Mouse (Mus musculus) NIH3T3 (cell line): Measurements from ENCODE around the gene Slc16a1.

ENCODE experiments used
- DNase-seq: peaks from one replicate; pipeline ENCODE4 v3.0.0-alpha.2; 2012; ENCODE audit warnings: low read depth

Slc16a1 gene

DNA sequence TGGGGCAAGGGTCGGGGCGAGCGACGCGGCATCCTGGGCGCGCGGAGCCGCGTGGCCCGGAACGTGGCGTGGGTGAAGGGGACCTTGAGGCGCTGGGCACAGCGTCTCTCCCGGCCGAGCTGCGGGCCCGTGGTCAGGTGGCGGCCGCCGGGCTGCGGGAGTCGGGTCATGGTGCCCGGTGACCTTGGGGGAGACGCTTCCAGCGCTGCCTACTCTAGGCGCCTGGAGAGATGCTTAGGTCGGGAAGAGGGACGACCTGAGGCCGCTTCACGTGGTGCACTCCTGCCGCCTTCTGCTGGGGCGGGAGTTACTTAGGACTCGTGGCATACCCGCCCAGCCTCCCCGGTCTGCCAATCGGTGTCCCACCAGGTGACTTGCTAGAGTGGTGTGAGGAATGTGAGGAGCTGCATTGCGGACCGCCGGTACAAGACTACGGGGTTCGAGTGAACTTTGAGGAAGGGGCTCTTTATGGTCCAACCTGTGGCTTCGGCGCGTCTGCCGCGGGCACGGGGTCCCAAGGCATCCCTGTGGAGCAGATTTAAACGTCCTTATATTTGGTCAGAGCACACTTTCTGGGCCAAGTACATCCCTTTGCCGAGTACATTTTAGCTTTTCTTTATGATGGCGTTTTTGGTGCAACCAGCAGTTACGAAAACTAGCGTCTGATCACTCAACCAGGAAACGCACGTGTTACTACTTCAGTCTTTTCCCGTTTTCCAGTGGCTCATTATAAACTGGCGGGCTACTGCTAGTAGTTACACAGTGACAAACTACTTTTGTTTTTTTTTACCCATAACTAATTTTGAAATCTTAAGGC, 672 bp downstream of the Slc16a1 start:
- peak; percentile 75 for DNase-seq

DNA sequence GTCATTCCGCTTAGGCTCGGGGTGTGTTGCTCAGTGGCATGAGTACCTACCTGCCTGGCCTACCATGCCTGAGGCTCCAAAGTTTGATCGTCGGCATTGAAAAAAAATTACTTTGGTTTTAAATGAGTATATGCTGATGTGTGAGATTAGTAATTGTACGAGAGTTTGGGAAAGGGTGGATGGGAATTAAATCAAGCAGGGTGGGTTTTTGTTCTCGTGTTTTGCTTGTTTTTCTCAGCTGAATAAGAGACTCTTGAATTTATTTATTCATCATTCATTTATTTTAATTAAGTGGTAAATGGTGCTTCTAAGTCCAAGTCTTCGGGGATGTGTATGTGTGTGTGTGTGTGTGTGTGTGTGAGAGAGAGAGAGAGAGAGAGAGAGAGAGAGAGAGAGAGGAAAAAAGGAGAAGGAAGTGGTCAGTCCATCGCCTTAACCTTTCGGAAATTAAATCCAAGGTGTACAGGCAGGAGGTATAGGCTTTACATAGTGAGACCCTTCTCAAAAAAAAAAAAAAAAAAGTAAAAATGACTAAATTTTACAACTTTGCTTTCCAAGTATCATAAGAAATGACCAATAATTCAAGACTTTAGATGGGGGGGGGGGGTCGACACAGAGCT, 1.4 kb downstream of the Slc16a1 start:
- no peak for DNase-seq

DNA sequence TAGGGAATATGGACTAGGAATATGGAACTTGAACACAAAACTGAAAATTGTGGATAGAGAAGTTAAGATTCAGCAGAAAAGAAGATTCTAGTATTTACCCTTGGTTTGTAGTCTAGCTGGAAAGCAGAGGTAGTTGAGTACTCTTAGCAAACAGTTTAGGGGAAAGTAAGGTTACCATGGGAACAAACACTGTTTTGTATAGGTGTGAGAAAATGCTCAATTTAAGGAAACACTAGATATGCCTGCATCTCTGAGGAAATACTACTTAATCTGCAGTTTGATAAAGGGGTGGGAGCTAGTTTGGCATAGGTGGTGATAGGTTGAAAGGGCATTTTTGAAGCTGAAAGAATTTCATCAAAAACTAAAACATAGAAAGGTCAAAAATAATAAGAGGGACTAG, 2.4 kb downstream of the Slc16a1 start:
- DNase-seq, result no peak

DNA sequence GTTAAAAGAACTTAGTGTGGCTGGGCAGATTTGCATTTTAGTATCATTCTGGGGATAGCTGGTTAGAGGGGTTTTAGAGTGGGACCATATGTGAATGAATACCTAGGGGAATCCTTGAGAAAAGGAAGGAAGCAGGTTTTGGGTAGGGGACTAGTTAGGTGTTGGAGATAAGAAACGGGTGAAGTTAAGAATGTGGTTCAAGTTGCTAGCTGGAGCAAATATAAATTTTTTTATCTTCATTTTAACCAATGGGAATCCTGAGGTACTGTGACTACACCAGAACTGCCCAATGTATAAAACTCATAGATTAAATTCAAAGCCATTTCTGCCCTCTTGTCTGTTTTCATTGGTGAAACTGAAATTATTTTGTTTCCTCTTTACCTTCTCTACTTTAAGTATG, 2.8 kb downstream of the Slc16a1 start:
- no peak for DNase-seq

DNA sequence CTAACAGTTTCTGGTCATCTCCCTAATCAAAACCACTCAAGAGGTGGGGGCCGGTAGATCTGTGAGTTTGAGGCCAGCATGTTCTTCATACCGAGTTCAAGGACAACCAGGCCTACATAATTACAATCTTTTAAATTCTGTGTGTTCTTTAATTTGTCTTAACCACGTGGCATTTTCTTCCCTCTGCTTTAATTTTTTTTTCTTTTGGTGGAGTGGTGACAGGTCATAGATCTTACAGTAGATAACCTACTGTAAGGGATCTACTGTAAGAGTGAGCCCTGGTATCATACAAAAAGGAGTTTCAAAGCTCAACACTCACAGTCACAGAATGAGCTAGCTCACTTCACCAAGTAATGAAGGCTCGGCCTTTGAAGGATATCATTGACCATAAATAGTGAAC, 4.6 kb downstream of the Slc16a1 start:
- no peak for DNase-seq

DNA sequence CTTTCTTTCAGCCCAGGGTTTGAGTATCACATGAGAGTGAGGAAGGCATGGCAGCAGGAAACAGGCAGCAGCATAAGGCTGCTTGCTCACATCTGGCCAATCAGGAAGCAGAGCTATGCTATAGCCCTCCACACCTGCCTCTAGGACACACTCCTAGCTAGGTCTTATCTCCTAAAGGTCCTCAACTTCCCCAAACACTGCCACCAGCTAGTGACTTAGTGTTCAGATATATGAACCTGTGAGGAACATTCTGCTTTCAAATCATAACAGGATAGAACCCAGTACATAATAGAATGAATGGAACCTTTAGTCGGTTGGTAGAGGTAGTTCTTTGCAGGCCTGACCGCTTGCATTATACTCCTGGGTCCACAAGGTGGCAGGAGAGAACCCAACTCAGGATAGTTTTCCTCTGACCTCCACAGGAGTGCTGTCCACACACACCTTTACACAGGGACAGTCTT, 5.4 kb downstream of the Slc16a1 start:
- DNase-seq, result peak; percentile 81

DNA sequence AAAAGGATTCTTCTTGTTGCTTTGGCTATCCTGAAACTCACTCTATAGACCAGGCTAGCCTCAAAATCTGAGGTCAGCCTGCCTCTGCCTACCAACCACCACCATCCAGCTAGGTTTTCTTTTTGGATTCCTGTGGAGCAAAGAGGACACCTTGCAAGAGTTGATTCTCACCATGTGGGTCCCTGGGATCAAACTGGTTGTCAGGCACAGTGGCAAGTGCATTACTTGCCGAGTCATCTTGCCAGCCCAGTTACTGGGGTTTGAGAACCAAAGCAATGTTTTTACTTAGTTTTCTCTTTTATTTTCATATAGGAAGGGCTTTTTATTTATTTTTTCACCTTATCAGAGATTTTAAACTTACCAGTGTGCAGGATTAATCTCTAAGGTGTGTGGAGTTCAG, 5.9 kb downstream of the Slc16a1 start:
- DNase-seq, result no peak

DNA sequence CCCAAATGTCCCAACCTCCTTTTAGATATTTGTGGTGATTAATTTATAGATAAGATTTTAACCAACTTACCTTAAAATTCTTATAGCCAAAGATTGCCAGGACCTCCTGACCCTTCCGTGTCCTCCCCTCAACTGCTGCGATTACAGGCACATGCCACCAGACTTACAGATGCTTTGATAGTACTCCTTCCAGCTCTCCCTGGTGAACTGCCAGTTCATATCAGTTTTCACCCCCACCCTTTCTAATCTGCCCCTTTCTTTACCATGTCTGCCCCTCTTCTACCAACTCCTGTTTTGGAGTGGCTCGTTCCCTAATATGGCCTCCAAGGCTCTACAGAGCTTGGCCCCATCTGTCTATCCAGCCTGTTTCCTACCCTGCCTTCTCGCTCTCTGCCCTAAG, 15.8 kb downstream of the Slc16a1 start:
- no peak for DNase-seq

DNA sequence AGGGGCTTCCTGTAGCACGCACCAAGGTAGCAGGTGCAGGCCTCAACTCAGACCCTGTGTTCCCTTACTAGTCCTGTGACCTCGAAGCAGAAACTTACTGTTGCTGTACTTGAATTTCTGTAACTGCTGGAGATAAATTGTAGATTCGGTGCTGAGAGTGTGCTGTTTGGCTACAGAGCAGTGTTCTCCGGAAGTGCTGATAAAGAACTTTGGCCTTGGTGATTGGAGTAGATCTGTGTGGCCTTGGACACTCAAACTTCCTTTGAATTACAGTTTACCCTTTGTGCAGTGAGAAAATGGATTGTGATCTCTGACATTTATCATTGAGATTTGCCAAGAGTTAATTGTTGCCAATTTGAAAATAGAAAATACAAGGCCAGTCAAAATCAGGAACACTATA, 16.5 kb downstream of the Slc16a1 start:
- DNase-seq, result no peak

DNA sequence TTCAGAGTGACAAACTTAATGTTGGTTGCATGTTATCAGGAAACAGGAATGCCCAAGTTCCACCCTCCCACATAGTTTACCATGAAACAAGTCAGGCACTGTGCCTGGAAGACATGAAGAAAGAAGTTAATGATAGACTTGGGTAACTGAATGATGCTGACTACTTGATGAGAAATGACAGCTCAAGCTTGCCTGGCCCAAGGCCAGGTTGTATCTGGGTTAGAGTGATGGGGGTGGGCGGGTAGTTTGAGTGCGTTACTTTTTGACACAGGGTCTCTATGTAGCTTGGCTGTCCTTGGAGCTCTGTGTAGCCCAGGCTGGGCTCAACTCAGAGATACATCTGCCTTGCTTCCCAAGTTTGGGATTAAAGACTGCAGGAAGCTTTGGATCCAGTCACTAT, 20.2 kb downstream of the Slc16a1 start:
- peak; percentile 42 for DNase-seq

DNA sequence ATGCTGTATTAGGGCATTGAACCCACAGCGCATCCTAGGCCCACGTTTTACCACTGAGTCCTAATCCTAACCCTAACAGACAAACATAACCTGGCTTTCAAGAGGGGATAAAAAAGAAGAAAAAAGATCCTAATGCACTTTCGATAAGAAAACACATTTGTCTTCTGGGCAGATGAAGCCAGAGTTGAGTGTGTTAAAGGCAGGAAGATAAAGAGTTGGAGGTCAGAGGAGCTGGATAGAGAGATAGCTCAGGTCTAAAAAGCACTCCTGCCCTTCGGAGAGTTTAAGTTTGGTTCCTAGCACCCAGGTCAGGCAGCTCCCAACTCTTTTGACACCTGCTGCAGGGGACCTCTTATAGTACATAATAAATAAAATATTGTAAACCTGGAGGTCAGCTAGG, 21.3 kb downstream of the Slc16a1 start:
- no peak for DNase-seq

DNA sequence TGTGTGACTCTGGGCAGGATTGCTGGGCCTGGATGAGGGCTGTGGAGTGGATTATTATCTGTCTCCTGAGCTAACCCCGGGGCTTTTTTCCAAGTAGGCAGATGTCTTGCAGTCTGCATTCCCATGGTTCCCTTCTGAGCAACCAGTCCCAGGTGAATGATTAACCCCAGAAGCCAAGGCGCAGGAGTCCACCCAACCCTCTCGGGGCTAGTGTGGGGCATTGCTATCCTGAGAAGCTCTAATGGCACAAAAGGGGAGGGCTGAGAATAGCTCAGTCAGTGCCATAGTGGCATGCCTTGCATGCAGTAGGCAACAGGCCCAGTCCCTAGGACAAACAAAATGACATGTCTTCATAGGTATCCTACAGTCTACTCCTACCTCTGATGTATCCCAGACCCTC, 22.1 kb downstream of the Slc16a1 start:
- no peak for DNase-seq

DNA sequence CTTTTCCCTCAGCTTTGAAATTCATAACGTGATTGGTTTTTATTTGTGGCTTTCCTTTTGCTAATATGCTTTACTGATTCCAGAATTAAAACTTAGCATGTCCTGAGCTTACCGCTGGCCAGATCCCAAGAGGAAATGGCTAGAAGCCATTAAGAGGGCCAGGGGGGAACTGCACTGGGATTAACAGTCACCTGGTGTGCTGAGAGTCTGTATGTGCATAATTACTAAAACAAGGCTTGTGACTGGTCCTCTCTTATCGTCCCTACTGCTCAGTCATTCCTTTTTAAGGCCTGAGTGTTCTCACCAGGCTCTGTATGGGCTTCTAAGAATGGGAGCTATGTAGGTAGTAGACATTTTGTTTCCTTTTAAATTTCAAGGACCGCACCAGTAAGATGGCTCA, 23.5 kb downstream of the Slc16a1 start:
- DNase-seq, result no peak

DNA sequence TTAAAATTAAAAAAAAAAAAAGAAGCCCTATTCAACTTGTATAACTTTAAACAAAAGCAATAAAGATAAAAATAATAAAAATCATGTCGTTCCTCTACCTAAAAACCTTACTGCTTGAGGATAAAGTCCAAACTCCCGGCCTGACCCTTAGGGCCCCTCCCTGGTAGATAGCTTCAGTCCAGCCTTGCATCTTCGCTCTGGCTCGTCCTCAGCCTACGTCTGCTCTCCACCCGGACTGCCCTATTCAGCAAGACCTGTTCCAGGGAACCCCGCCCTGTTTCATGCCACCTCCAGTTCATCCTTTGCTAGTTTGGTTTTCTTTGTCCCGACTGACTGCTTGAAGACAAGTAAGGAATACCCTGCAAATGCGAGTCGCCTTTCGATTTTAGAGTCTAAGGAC, 24.5 kb downstream of the Slc16a1 start:
- DNase-seq, result no peak

DNA sequence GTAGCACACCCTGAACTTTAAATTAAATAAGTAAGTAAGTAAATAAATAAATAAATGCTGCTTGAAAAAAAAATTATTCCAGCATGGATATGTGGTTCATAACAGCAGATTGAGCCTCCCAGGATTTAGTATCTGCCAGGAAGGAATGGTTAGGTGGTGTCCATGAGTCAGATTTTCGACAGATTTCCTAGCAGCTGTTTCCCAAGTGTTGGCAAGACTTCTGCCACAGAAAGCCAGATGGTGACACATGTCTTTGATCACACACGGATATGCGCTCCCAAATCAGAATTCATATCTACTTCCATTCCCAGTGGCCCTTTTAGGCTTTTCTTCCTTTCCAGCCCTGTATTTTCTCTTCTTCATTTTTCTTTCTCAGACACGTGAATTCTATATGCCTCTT, 28.5 kb downstream of the Slc16a1 start:
- DNase-seq, result peak; percentile 85

DNA sequence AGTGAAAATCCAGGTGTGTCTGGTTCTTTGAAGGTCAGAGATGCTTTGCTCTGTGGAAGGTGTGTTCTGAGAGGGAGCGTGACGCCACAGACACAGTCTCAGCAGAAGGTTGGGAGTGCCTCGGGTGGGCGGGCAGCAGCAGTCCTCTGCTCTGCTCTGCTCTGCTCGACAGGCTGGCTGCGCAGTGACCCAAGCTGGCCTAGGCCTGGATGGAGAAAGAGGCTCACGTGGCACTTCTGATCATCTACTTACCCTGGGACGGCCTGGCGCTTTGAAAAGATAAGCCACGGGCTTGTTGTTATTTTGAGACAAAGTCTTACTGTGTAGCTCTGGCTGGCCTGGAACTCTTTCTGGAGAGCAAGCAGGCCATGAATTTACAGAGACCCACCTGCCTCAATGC, 29.0 kb downstream of the Slc16a1 start:
- DNase-seq, result no peak

DNA sequence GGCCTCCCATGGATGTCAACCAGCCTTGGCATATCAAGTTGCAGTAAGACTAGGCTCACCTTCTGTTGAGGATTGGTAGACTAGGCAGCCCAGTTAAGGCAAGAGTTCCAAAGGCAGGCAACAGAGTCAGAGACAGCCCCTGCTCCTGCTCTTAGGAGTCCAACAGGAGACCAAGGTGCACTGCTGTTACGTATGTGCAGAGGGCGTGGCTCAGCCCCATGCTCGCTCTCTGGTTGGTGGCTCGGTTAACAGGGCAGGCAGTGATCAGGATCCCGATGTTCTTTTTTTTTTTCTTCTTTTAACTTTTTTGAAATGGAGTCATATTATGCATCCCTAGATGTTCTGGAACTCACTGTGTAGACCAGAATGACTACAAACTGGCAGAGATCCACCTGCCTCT, 30.5 kb downstream of the Slc16a1 start:
- no peak for DNase-seq

DNA sequence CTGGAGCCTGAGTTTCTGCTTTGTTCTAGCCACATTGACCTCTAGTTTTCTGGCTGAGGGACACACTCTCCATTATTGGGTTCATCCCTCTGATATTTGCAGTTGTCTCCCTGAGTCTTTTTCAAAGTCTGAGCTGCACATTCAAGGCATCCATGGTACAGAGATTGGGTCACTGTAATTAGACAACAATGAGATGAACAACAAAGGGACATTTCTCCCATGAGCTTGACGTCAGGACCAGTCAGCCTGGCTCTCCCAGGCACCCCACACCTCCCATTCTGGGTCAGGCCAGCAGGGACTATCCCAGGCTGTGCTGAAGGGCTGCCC, 31.4 kb downstream of the Slc16a1 start:
- no peak for DNase-seq

DNA sequence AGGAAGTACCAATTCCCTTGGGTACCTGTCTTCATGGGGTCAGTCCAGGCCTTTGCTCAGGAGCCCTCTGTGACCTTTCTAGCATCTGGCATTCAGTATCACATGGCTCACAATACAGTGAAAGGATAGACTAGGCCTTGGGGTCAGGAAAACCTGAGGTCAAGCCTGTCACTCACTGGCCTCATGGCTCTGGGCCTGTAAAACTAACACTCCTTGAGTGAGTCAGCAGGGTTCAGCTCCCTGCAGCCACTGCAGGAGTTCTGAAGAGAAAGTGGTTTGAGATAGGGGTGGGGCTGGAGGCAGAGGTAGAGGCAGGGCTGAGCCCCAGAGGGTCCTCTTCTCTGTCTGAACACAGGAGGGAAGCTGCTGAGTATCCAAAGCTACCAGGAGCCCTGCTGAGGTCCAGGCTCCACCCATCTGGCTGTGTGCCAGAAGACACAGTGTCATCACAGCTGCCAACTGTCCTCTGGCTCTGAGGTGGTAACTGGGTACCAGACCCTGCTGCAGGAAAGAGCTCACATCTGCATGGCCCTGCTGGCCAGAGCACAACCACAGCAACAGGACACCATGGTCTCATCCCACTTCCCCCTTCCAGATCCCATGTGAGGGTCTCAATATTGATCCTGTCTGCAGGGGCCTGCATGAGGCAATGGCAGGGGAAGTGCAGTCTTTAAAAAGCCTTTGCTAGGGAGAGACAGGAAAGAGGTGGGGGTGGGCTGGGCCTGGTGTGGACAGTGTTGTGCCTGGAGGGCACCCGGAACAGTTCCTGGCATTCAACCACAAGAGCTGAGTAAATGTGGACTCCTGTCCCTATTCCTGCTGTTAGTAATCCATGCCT, 31.9 kb downstream of the Slc16a1 start:
- peak; percentile 51 for DNase-seq

DNA sequence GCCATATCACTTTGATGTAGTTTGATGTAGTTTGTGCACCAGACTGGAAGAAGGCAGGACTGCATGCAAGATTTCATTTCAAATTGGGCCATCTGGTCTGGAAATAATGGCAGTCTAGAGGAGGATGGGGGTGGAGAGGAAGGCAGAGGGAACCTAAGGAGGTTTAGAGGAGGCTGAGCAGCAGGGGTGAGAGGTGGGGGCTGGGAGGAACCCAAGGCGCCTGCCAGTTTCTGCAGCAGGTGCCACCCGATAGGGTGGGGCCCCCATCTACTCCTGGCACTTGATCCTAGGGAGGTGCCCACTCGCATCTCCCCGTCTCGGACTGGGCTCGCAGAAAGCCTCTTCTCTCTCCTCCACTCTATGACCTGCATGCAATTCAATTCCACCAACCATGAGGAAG, 33.1 kb downstream of the Slc16a1 start:
- DNase-seq, result no peak

DNA sequence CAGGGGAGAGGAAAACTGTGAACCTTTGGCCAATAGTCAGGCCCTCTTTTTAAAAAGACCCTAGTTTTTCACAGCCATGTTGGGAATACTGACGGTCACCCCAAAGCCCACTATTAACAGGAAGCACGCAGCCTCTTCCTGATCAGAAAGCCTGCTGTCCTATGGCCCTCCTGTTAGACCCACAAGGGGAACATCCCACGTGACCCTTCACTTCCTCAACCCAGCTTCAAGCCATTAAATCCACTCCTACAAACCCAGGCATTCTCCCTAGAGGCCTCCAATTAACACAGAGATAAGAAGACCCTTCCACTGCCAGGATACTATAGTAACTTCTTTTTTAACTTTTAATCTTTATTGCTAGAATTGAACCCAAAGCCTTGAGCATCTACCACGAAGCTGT, 33.6 kb downstream of the Slc16a1 start:
- DNase-seq, result no peak

DNA sequence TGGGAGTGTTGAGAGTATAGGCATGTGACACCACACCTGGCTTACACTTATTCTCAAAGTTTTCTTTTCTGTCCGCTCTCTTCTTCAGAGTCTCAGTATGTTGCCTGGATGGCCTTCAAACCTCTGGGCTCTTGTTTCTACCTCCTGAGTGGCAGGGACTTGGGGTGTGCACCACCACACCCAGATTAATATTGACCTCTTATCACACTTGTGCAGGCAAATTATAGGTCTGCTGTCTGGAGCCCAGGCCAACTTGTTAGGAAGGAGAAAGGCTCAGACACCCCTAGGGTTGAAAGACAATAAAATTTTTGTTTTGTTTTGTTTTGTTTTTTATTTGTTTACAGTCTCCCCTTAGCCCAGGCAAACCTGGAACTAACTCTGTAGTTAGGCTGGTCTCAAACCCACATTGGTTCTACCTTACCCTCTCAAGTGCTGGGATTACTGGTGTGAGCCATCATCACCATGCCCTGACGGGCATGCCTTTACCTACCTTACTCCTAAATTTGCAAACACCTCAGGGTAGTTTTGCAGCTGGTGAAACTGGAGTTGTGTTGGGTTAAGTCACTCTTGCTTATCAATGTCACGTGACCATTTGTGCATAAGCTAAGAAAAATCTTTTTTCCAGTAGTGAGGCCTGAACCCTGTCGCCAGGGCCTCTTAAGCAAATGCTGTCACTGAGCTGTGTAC, 35.3 kb downstream of the Slc16a1 start:
- no peak for DNase-seq
